Mouse (Mus musculus): ENCODE results near the gene Itgav. TPM values are rescaled to one million over a fixed set of nuclear protein-coding genes. Genes with fewer than 3 reads are reported as not detected.
"Not testable (repeated sequence)": the region's sequence is repeated elsewhere in the genome, so short reads cannot be mapped to it uniquely, and the experiment has no call there.

Itgav gene
- polyA plus RNA-seq, 1 experiment from 2014 or later: 78.7 TPM

- ATAC-seq (ENCODE audit: insufficient number of reproducible peaks, insufficient read depth, low FRiP score, low TSS enrichment, low read depth): no peak
- H3K27ac ChIP-seq: no peak overlapping the region
- 41% methylated on average over 10 of the region's 10 CpGs for WGBS
Observed at GRCm38 (mm10) chr2:83692651-83693545, 31.3 kb upstream of the Itgav start.

GRCm38 (mm10) chr2:83694061-83694460 lies 30.1 kb upstream of the Itgav start:
- 0 out of 2 replicates have a peak, but pooled peaks have one; percentile 26 for ATAC-seq (ENCODE audit: insufficient number of reproducible peaks, insufficient read depth, low FRiP score, low TSS enrichment, low read depth)
- Histone ChIP-seq H3K9me3 (no peaks in the 10 kb centered on the region), H3K36me3 (no peaks in the 10 kb centered on the region), H3K9ac (replicated peaks) (no peak overlapping the region), H3K4me2 (no peak overlapping the region), H3K27me3 (no peaks in the 10 kb centered on the region), H3K4me1 (replicated peaks) (no peaks in the 10 kb centered on the region), H3K4me3 (replicated peaks) (no peak overlapping the region), H3K27ac (no peak overlapping the region)
- 53% methylated on average over 7 of the region's 7 CpGs for WGBS

More at GRCm38 (mm10) chr2:83692651-83693545, 31.3 kb upstream of the Itgav start:
- H3K9me3 ChIP-seq: no peaks in the 10 kb centered on the region
- H3K36me3 ChIP-seq: no peaks in the 10 kb centered on the region
- H3K4me3 ChIP-seq (replicated peaks): no peak overlapping the region
- no peak overlapping the region for H3K9ac ChIP-seq (replicated peaks)
- H3K27me3 ChIP-seq: no peaks in the 10 kb centered on the region
- no peaks in the 10 kb centered on the region for H3K4me1 ChIP-seq (replicated peaks)
- no peak overlapping the region for H3K4me2 ChIP-seq

GRCm38 (mm10) chr2:83695345-83696247 lies 28.6 kb upstream of the Itgav start:
- Histone ChIP-seq H3K9ac (replicated peaks) (no peak overlapping the region), H3K4me2 (no peak overlapping the region), H3K4me3 (replicated peaks) (no peak overlapping the region), H3K27ac (no peak overlapping the region), H3K36me3 (no peaks in the 10 kb centered on the region), H3K4me1 (replicated peaks) (no peaks in the 10 kb centered on the region), H3K9me3 (no peaks in the 10 kb centered on the region), H3K27me3 (no peaks in the 10 kb centered on the region)
- ATAC-seq (ENCODE audit: insufficient number of reproducible peaks, insufficient read depth, low FRiP score, low TSS enrichment, low read depth): no peak
- WGBS: 76% methylated on average over 11 of the region's 11 CpGs

GRCm38 (mm10) chr2:83698484-83698883 lies 25.7 kb upstream of the Itgav start:
- H3K27me3 ChIP-seq: no peaks in the 10 kb centered on the region
- 75% methylated on average over 1 of the region's 1 CpGs for WGBS
- H3K9ac ChIP-seq (replicated peaks): no peak overlapping the region
- H3K36me3 ChIP-seq: no peaks in the 10 kb centered on the region
- ATAC-seq (ENCODE audit: insufficient number of reproducible peaks, insufficient read depth, low FRiP score, low TSS enrichment, low read depth): no peak
- H3K4me1 ChIP-seq (replicated peaks): peaks cover 8% of the 10 kb centered on the region
- H3K9me3 ChIP-seq: no peaks in the 10 kb centered on the region
- no peak overlapping the region for H3K4me2 ChIP-seq
- H3K27ac ChIP-seq: no peak overlapping the region
- H3K4me3 ChIP-seq (replicated peaks): no peak overlapping the region

GRCm38 (mm10) chr2:83699324-83699723 lies 24.9 kb upstream of the Itgav start:
- no peak for ATAC-seq (ENCODE audit: insufficient number of reproducible peaks, insufficient read depth, low FRiP score, low TSS enrichment, low read depth)
- no peak overlapping the region for H3K27ac ChIP-seq
- H3K27me3 ChIP-seq: no peaks in the 10 kb centered on the region
- 54% methylated on average over 1 of the region's 1 CpGs for whole genome bisulfite sequencing
- H3K4me3 ChIP-seq (replicated peaks): no peak overlapping the region
- H3K36me3 ChIP-seq: no peaks in the 10 kb centered on the region
- peaks cover 8% of the 10 kb centered on the region for H3K4me1 ChIP-seq (replicated peaks)
- no peak overlapping the region for H3K4me2 ChIP-seq
- no peaks in the 10 kb centered on the region for H3K9me3 ChIP-seq
- H3K9ac ChIP-seq (replicated peaks): no peak overlapping the region

- Histone ChIP-seq H3K4me1 (replicated peaks) (peaks cover 10% of the 10 kb centered on the region), H3K4me3 (replicated peaks) (no peak overlapping the region), H3K4me2 (no peak overlapping the region), H3K27me3 (no peaks in the 10 kb centered on the region), H3K27ac (no peak overlapping the region), H3K36me3 (no peaks in the 10 kb centered on the region), H3K9me3 (no peaks in the 10 kb centered on the region), H3K9ac (replicated peaks) (no peak overlapping the region)
- no peak for ATAC-seq (ENCODE audit: insufficient number of reproducible peaks, insufficient read depth, low FRiP score, low TSS enrichment, low read depth)
- WGBS: 82% methylated on average over 4 of the region's 4 CpGs
Observed at GRCm38 (mm10) chr2:83700667-83701066, 23.5 kb upstream of the Itgav start.

GRCm38 (mm10) chr2:83702411-83702810 lies 21.8 kb upstream of the Itgav start:
- ATAC-seq (ENCODE audit: insufficient number of reproducible peaks, insufficient read depth, low FRiP score, low TSS enrichment, low read depth): no peak
- no peak overlapping the region for H3K4me3 ChIP-seq (replicated peaks)
- H3K27ac ChIP-seq: no peak overlapping the region
- H3K27me3 ChIP-seq: no peaks in the 10 kb centered on the region
- H3K4me2 ChIP-seq: no peak overlapping the region
- peaks cover 22% of the 10 kb centered on the region for H3K4me1 ChIP-seq (replicated peaks)
- H3K36me3 ChIP-seq: no peaks in the 10 kb centered on the region
- 87% methylated on average over 7 of the region's 7 CpGs for WGBS
- H3K9ac ChIP-seq (replicated peaks): no peak overlapping the region
- H3K9me3 ChIP-seq: no peaks in the 10 kb centered on the region

GRCm38 (mm10) chr2:83705580-83706158 lies 18.5 kb upstream of the Itgav start:
- Histone ChIP-seq H3K9ac (replicated peaks) (no peak overlapping the region), H3K4me2 (no peak overlapping the region), H3K4me3 (replicated peaks) (no peak overlapping the region), H3K9me3 (no peaks in the 10 kb centered on the region), H3K36me3 (no peaks in the 10 kb centered on the region), H3K27ac (no peak overlapping the region), H3K27me3 (no peaks in the 10 kb centered on the region), H3K4me1 (replicated peaks) (peaks cover 48% of the 10 kb centered on the region)
- WGBS: 74% methylated on average over 9 of the region's 9 CpGs
- ATAC-seq (ENCODE audit: insufficient number of reproducible peaks, insufficient read depth, low FRiP score, low TSS enrichment, low read depth): no peak

- H3K4me2 ChIP-seq: peak overlapping the region; percentile 11; the same call in 1 of the 2 replicates
- no peak overlapping the region for H3K4me3 ChIP-seq (replicated peaks)
- peaks cover 57% of the 10 kb centered on the region for H3K4me1 ChIP-seq (replicated peaks)
- H3K27me3 ChIP-seq: no peaks in the 10 kb centered on the region
- WGBS: 10% methylated on average over 11 of the region's 11 CpGs
- peak; percentile 75 for ATAC-seq (ENCODE audit: insufficient number of reproducible peaks, insufficient read depth, low FRiP score, low TSS enrichment, low read depth)
- H3K9ac ChIP-seq (replicated peaks): no peak overlapping the region
- no peaks in the 10 kb centered on the region for H3K9me3 ChIP-seq
- H3K27ac ChIP-seq: peak overlapping the region; percentile 69
- no peaks in the 10 kb centered on the region for H3K36me3 ChIP-seq
Observed at GRCm38 (mm10) chr2:83709896-83710524, 14.2 kb upstream of the Itgav start.

- H3K36me3 ChIP-seq; H3K9me3 ChIP-seq; H3K9ac ChIP-seq (replicated peaks); ATAC-seq (ENCODE audit: insufficient number of reproducible peaks, insufficient read depth, low FRiP score, low TSS enrichment, low read depth); H3K4me3 ChIP-seq (replicated peaks); H3K27me3 ChIP-seq; H3K27ac ChIP-seq; H3K4me2 ChIP-seq: not testable (repeated sequence)
- peaks cover 39% of the 10 kb centered on the region for H3K4me1 ChIP-seq (replicated peaks)
- WGBS: 79% methylated on average over 7 of the region's 7 CpGs
Observed at GRCm38 (mm10) chr2:83713281-83713680, 10.9 kb upstream of the Itgav start.
